Mouse (Mus musculus) midbrain, embryonic 11.5 days (tissue): ENCODE results near the gene Slc2a4. TPM values are rescaled to one million over a fixed set of nuclear protein-coding genes. Genes with fewer than 3 reads are reported as not detected.
A peak's percentile ranks its signal among the peaks of the same experiment; 100 is the strongest.

Source experiments
- ATAC-seq: fragments of 200-750 bp; cut with Nextera tagmentation; 2 replicates; pipeline ENCODE4 v1.8.0; 2017; ENCODE audit warnings: moderate TSS enrichment, moderate library complexity; ENCODE audit not compliant: low FRiP score
- DNase-seq: peaks from one replicate; pipeline ENCODE4 v3.0.0; 2015; ENCODE audit warnings: low spot score; ENCODE audit errors: missing footprints
- H3K27ac ChIP-seq: fragments of 300-500 bp; sonication (generic); 2 replicates; pipeline ENCODE4 v1.5.1; 2014; ENCODE audit warnings: low read depth, low read length
- H3K27me3 ChIP-seq: fragments of 300-500 bp; sonication (generic); 2 replicates; pipeline ENCODE4 v1.6.1; 2014; ENCODE audit warnings: mild to moderate bottlenecking, low read length, moderate library complexity, mixed read lengths; ENCODE audit not compliant: control insufficient read depth, insufficient read depth
- H3K36me3 ChIP-seq: fragments of 300-500 bp; sonication (generic); 2 replicates; pipeline ENCODE4 v1.6.1; 2014; ENCODE audit warnings: mild to moderate bottlenecking, low read length, moderate library complexity, mixed read lengths; ENCODE audit not compliant: control insufficient read depth, insufficient read depth
- H3K4me1 ChIP-seq: fragments of 300-500 bp; sonication (generic); 2 replicates; pipeline ENCODE4 v1.6.1; 2014; ENCODE audit warnings: low read length; ENCODE audit not compliant: control insufficient read depth, insufficient read depth
- H3K4me2 ChIP-seq: fragments of 300-500 bp; sonication (generic); 2 replicates; pipeline ENCODE4 v1.6.1; 2014; ENCODE audit warnings: mild to moderate bottlenecking, moderate library complexity
- H3K4me3 ChIP-seq: fragments of 300-500 bp; sonication (generic); 2 replicates; pipeline ENCODE4 v1.5.1; 2014; ENCODE audit warnings: low read depth, low read length
- H3K9ac ChIP-seq: fragments of 300-500 bp; sonication (generic); 2 replicates; pipeline ENCODE4 v1.6.1; 2014; ENCODE audit warnings: low read length
- H3K9me3 ChIP-seq: fragments of 300-500 bp; sonication (generic); 2 replicates; pipeline ENCODE4 v1.6.1; 2016; ENCODE audit warnings: low read length; ENCODE audit not compliant: control insufficient read depth
- WGBS: fragments of 180-500 bp; shearing (Covaris S2); extraction: QIAGEN DNeasy Blood & Tissue Kit; methylation state at CpG from one replicate; pipeline ENCODE4 v1.1.7; 2014; 5-methylcytosine and 5-hydroxymethylcytosine counted together
- polyA plus RNA-seq: library from polyadenylated mRNA; unstranded; fragments of >200 nt; fragmentation: Nextera tagmentation; extraction: Ambion mirVana; gene quantifications from 2 replicates; pipeline ENCODE4 v1.2.1, GENCODE M21; 2014

Slc2a4 gene
- polyA plus RNA-seq, 1 experiment from 2014 or later: 7.8 TPM

GRCm38 (mm10) chr11:69990850-69991691, 43.1 kb upstream of the Slc2a4 start, which contains the start of gene Gabarap:
Gene Gabarap, plus strand, starts transcription at chr11:69991143.
- H3K36me3 ChIP-seq: peaks cover 9% of the 10 kb centered on the region
- peaks cover 8% of the 10 kb centered on the region for H3K4me1 ChIP-seq
- ATAC-seq (peak; percentile 68), DNase-seq (peak; percentile 99)
- under 1% methylated on average over 40 of the region's 40 CpGs for WGBS
- H3K27ac ChIP-seq: peak within 1 kb of the TSS; percentile 89
- H3K4me2 ChIP-seq: peak within 1 kb of the TSS; percentile 78
- H3K4me3 ChIP-seq: peak within 1 kb of the TSS; percentile 64
- H3K9me3 ChIP-seq: no peaks in the 10 kb centered on the region
- H3K9ac ChIP-seq: peak within 1 kb of the TSS; percentile 83
- H3K27me3 ChIP-seq: no peaks in the 10 kb centered on the region

DNA sequence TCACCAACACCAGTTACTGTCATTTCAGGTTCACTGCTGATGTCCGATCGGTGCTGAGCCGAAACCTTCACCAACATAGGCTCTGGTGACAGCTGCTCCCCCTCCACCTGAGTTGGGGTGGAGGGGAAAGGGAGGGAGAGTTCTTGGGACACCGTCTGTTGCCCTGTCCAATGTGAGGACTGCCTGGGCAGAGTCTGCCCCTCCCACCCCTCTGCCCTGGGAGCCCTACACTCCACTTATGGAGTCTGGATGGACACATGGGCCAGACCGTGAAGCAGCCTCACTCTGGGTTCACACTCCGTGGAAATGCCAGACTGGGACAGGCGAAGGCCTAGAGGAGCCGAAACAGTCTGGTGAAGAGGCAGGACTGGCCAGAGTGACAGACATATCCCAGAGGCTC, 42.0 kb upstream of the Slc2a4 start:
- WGBS: 92% methylated on average over 8 of the region's 8 CpGs
- no peaks in the 10 kb centered on the region for H3K27me3 ChIP-seq
- ATAC-seq (no peak), DNase-seq (no peak)
- no peak overlapping the region for H3K9ac ChIP-seq
- peaks cover 8% of the 10 kb centered on the region for H3K4me1 ChIP-seq
- H3K4me2 ChIP-seq: no peak overlapping the region
- H3K9me3 ChIP-seq: no peaks in the 10 kb centered on the region
- H3K4me3 ChIP-seq: no peak overlapping the region
- H3K27ac ChIP-seq: no peak overlapping the region
- peaks cover 14% of the 10 kb centered on the region for H3K36me3 ChIP-seq

DNA sequence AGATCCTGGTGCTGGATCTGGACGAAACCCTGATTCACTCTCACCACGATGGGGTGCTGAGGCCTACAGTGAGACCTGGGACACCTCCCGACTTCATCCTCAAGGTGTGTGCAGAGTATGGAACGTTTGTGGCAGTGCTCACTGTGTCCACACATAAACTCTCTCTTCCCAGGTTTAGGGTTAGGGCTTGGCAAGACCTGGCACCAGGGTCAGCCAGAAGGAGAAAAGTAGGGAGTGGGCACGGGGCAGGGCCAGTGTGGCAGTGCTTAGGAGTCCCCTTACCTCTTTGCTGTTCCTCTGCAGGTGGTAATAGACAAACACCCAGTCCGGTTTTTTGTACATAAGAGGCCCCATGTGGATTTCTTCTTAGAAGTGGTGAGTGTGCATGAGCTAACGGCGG, 36.4 kb upstream of the Slc2a4 start:
- DNase-seq (no peak), ATAC-seq (no peak)
- H3K4me1 ChIP-seq: peaks cover 21% of the 10 kb centered on the region
- H3K27ac ChIP-seq: no peak overlapping the region
- H3K27me3 ChIP-seq: no peaks in the 10 kb centered on the region
- H3K4me2 ChIP-seq: no peak overlapping the region
- 91% methylated on average over 8 of the region's 8 CpGs for WGBS
- no peaks in the 10 kb centered on the region for H3K9me3 ChIP-seq
- H3K36me3 ChIP-seq: peaks cover 18% of the 10 kb centered on the region
- H3K9ac ChIP-seq: no peak overlapping the region
- H3K4me3 ChIP-seq: no peak overlapping the region

GRCm38 (mm10) chr11:69983377-69983776, 35.4 kb upstream of the Slc2a4 start:
- peak overlapping the region; percentile 14; the same call in 1 of the 2 replicates for H3K9ac ChIP-seq
- WGBS: 85% methylated on average over 4 of the region's 4 CpGs
- H3K27me3 ChIP-seq: no peaks in the 10 kb centered on the region
- no peak for ATAC-seq
- DNase-seq: no peak
- H3K4me2 ChIP-seq: peak overlapping the region; percentile 81; the same call in 1 of the 2 replicates
- no peak overlapping the region for H3K4me3 ChIP-seq
- H3K36me3 ChIP-seq: peaks cover 10% of the 10 kb centered on the region; the same call in 1 of the 2 replicates
- H3K4me1 ChIP-seq: peaks cover 24% of the 10 kb centered on the region
- H3K9me3 ChIP-seq: no peaks in the 10 kb centered on the region
- no peak overlapping the region for H3K27ac ChIP-seq

DNA sequence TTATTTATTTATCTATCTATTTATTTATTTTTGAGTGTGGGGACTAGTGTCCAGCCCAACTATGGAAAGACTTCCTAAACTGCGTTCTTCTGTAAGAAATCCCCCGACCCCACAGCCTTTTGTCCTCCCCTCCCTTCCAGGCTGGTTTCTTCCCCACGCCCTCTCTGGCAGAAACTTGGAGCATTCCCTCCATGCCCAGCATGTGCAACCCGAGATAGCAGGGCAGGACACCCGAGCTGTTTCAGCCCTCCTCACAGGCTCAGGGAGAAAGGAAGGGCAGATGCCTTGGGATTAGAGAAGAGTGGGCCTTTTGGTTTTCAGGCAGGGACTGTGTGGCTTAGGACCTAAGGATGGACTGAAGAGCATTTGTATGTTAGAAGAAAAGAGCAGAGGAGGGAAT, 34.9 kb upstream of the Slc2a4 start:
- Histone ChIP-seq H3K9ac (peak overlapping the region; percentile 50), H3K36me3 (peaks cover 10% of the 10 kb centered on the region; the same call in 1 of the 2 replicates), H3K4me1 (peaks cover 24% of the 10 kb centered on the region), H3K4me2 (peak overlapping the region; percentile 81), H3K9me3 (no peaks in the 10 kb centered on the region), H3K27ac (no peak overlapping the region), H3K27me3 (no peaks in the 10 kb centered on the region), H3K4me3 (peak overlapping the region; percentile 12)
- ATAC-seq (no peak), DNase-seq (no peak)
- 40% methylated on average over 5 of the region's 5 CpGs for WGBS

DNA sequence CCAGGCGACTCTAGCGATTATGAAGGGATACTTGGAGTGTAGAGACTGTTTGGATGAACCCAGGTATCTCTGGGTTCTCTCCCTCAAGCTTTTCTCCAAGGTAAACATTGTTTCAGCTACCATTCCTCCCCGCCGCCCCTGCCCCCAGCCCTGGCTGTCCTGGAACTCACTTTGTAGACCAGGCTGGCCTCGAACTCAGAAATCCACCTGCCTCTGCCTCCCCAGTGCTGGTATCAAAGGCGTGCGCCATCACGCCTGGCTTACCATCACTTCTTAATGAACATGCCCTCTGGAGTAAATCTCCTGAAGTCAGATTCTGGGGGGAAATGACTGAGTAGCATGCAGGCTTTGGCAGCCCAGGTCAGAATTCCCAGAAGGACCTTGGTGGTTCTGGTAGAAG, 34.2 kb upstream of the Slc2a4 start, which contains the start of gene Elp5:
Gene Elp5 (minus strand): TSS at position 293 of the 400 bp plus-strand sequence.
- no peak for DNase-seq

DNA sequence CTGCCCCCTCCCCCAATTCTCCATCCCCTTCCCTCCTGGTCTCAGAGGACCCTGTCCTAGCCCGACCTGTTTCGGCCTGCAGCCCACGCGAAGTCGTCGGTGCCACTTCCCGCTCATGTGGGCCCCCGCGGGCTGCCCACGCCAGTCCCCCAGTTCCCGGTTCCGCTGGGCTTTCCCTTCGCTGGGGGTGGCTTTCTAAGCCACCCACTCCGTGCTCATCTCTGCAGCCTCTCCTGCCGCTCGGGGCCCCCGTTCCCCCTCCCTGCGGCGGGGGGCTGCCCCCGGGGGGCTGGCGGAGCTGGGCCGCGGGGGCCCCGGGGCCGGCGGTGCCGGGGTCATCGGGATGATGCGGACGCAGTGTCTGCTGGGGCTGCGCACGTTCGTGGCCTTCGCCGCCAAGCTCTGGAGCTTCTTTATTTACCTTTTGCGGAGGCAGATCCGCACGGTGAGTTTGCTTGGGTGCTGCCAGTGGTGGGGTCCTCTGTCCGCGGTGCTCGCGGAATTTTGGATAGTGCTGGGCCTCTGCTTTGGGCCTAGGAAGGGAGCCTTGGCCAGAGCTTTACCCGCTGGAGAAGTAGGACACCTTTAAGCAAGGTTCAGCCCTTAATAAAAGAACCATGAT, 33.3 kb upstream of the Slc2a4 start, which contains the start of gene Ctdnep1:
Gene Ctdnep1 (plus strand): TSS at position 16 of the 622 bp plus-strand sequence.
- no peaks in the 10 kb centered on the region for H3K27me3 ChIP-seq
- peak; percentile 72 for ATAC-seq
- H3K4me3 ChIP-seq: peak within 1 kb of the TSS; percentile 99
- under 1% methylated on average over 41 of the region's 43 CpGs for WGBS
- H3K4me1 ChIP-seq: peaks cover 24% of the 10 kb centered on the region
- H3K27ac ChIP-seq: peak within 1 kb of the TSS; percentile 97
- H3K36me3 ChIP-seq: peaks cover 10% of the 10 kb centered on the region
- H3K9me3 ChIP-seq: no peaks in the 10 kb centered on the region
- peak within 1 kb of the TSS; percentile 99 for H3K9ac ChIP-seq
- peak within 1 kb of the TSS; percentile 81 for H3K4me2 ChIP-seq
- no peak for DNase-seq

More for the DNA sequence above, 34.2 kb upstream of the Slc2a4 start, which contains the start of gene Elp5:
- H3K4me3 ChIP-seq: peak within 1 kb of the TSS; percentile 99
- H3K4me1 ChIP-seq: peaks cover 24% of the 10 kb centered on the region
- H3K4me2 ChIP-seq: peak within 1 kb of the TSS; percentile 81
- no peak for ATAC-seq
- no peaks in the 10 kb centered on the region for H3K9me3 ChIP-seq
- no peaks in the 10 kb centered on the region for H3K27me3 ChIP-seq
- H3K27ac ChIP-seq: peak within 1 kb of the TSS; percentile 97
- H3K9ac ChIP-seq: peak within 1 kb of the TSS; percentile 99
- WGBS: 65% methylated on average over 8 of the region's 8 CpGs
- H3K36me3 ChIP-seq: peaks cover 10% of the 10 kb centered on the region

DNA sequence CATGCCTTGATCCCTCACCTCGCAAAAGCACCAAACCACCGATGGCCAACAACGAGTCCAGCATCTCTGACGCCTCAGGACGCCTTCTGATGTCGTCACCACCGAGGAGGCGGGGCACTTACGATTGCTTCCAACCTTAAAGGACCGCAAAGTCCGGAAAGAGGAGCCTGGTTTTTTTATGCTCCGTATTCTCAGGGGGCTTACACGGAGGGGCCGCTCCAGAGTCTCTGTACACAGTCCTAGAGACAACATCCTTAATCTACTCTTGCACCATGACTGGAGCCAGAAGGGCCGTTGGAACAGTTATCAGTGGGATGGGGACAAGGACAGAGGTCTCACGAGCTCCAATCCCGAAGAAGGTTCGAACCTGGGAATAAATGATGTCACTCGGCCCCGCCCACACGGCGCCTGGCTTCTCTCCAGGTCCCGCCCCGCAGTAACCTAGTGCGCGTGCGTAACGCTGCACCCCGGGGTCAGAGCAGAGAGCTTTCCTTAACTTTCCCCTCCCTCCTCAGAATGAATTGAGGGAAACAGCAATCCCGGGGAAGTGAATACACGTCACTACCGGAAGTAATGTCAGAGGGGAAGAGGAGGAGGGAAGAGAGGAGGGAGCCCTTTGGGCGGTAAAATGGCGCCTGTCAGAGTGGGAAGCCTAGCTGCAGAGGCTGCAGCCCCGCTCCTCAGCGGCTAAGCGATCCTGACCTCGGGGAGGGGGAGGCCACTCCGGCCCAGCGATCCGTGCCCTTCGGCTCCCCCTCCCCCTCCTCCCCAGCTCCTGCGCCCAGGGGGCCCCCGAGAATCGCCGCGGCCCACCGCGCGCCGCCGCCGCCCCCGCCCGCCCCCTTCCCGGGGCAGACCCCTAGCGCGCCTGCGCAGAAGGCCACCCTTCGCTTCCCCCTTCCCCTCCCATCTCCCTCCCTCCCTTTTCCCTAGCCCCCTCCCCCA, 32.5 kb upstream of the Slc2a4 start:
- Histone ChIP-seq H3K9me3 (no peaks in the 10 kb centered on the region), H3K36me3 (peaks cover 9% of the 10 kb centered on the region)

More for the DNA sequence above, 32.5 kb upstream of the Slc2a4 start:
- Histone ChIP-seq H3K4me2 (peak overlapping the region; percentile 81), H3K4me3 (peak overlapping the region; percentile 99), H3K27ac (peak overlapping the region; percentile 97), H3K9ac (peak overlapping the region; percentile 99), H3K27me3 (no peaks in the 10 kb centered on the region), H3K4me1 (peaks cover 24% of the 10 kb centered on the region)
- peak; percentile 100 for DNase-seq
- 0% methylated on average over 49 of the region's 60 CpGs for WGBS
- peak; percentile 94 for ATAC-seq
